Mouse (Mus musculus): ENCODE data around the gene Hnrnpk. TPM values are rescaled to one million over a fixed set of nuclear protein-coding genes. Genes with fewer than 3 reads are reported as not detected.
"Not testable (repeated sequence)": the region's sequence is repeated elsewhere in the genome, so short reads cannot be mapped to it uniquely, and the experiment has no call there.

Hnrnpk gene
- polyA plus RNA-seq, 1 experiment: 1,477 TPM

DNA sequence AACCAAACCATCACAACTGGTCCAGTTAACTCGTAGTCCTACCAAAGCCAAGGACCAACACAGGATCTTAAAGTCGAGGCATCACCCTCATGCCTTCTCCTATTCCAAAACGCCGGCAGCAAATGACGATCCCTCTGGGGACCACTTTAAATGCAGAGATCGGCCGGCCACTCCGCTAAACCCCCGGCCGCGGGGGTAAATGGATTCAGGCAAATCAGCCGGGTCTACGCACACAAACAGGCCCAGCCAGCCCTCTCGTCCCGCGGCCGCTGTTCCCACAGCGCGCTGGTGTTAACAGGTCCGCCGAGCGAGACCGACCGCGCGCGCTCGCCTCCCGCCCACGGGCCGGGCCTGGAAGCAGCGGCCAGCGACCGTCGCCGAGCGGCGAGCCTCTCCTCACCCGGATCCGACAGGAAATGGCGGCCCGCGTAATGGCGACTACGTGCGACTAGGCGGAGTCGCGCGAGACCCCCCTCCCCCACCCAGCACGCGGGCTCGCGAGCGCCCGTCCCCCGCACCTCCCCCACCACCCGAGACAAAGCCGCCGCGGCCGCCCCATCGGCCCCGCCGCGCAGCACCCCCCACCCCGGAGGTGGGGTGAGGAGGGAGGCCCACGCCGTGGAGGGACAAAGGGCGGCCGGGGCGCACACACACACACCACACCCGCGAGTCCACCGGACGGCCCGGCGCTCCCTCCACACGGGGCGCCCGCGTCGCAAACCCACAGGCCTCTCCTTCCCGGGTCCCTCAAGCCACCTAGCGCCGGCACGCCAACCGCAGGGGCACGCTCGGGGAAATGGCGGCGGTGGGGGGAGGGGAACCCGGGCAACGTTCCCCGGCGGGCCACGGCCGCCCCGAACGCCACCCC is 1.8 kb downstream of the Hnrnpk start:
- TF ChIP-seq POLR2A (IDR thresholded peaks at IDR 0.05; ENCODE audit: insufficient read depth, low read depth, low read length): no peak
- TF ChIP-seq CTCF (IDR thresholded peaks at IDR 0.05; ENCODE audit: insufficient read depth, low read depth, low read length): no peak
- Histone ChIP-seq H3K4me3 (ENCODE audit: insufficient read depth, low read depth, low read length) (peak overlapping the region; percentile 97), H3K4me1 (ENCODE audit: control insufficient read depth, insufficient read depth, low read length) (peaks cover 5% of the 10 kb centered on the region; the same call in 1 of the 2 replicates), H3K27ac (ENCODE audit: insufficient read depth, low read depth, low read length) (peak overlapping the region; percentile 100)
- WGBS: under 1% methylated on average over 77 of the region's 100 CpGs

DNA sequence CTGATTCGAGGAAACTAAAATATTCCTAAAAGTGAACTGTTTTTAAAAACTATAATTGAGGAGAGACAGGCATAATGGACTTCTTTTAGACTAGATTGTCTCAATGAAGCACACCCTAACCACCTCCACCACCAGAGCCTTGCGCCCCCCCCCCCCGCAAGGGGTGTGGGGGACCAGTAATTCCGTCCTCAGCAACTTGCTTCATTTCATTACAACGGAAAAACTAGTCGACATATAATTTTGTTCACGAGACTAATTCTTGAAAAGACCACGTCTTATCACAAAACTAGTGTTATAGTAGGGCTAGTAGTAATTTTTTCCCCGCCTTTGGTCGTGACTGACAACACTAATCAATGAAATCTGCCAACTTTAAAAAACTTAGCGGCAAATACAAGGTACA is 2.6 kb downstream of the Hnrnpk start:
- Histone ChIP-seq H3K4me3 (ENCODE audit: insufficient read depth, low read depth, low read length) (peak overlapping the region; percentile 30; the same call in 1 of the 2 replicates), H3K4me1 (ENCODE audit: control insufficient read depth, insufficient read depth, low read length) (peaks cover 5% of the 10 kb centered on the region; the same call in 1 of the 2 replicates), H3K27ac (ENCODE audit: insufficient read depth, low read depth, low read length) (no peak overlapping the region)
- no peak for TF ChIP-seq POLR2A (IDR thresholded peaks at IDR 0.05; ENCODE audit: insufficient read depth, low read depth, low read length)
- TF ChIP-seq CTCF (IDR thresholded peaks at IDR 0.05; ENCODE audit: insufficient read depth, low read depth, low read length): no peak
- under 1% methylated on average over 11 of the region's 11 CpGs for WGBS

DNA sequence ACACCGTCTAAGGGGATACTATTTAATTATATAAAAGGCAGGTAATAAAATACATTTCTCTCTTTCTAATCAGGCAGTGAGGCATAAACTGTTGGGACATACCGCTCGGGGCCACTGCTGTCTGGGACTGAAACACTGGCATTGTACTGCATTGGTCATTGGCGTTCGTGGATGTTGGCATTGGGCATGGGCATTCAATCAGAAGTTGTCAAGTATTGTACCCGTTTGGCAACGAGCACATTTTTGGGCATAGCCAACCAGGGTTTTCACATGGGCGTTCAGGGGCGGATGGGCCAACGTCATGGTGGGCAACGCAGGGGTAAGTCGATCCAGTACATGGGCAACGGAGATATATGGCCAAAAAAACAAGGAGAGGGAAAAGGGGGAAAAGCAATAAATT is 5.5 kb downstream of the Hnrnpk start:
- no peak overlapping the region for H3K4me3 ChIP-seq (ENCODE audit: insufficient read depth, low read depth, low read length)
- WGBS: 27% methylated on average over 13 of the region's 13 CpGs
- TF ChIP-seq CTCF (IDR thresholded peaks at IDR 0.05; ENCODE audit: insufficient read depth, low read depth, low read length): no peak

DNA sequence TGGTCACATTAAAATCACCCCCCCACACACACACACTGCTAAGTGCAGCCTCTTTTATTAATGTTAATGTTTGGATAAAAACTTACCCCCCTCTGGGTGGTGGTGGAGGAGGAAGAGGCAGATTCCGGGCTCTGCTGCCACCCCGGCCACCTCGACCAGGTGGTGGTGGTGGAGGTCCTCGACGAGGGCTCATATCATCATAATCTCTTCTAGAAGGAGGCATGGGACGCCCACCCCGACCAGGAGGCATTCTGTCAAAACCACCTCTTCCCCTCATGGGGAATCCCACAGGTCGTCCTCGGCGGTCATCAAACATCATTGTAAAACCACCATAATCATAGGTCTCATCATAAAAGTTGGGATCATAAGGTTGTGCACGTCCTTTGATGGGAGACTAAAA is 8.8 kb downstream of the Hnrnpk start:
- H3K4me3 ChIP-seq (ENCODE audit: insufficient read depth, low read depth, low read length); H3K4me1 ChIP-seq (ENCODE audit: control insufficient read depth, insufficient read depth, low read length); H3K27ac ChIP-seq (ENCODE audit: insufficient read depth, low read depth, low read length): not testable (repeated sequence)
- 80% methylated on average over 11 of the region's 11 CpGs for WGBS

More for the DNA sequence above, 5.5 kb downstream of the Hnrnpk start:
- no peak overlapping the region for H3K27ac ChIP-seq (ENCODE audit: insufficient read depth, low read depth, low read length)
- peaks cover 3% of the 10 kb centered on the region; the same call in 1 of the 2 replicates for H3K4me1 ChIP-seq (ENCODE audit: control insufficient read depth, insufficient read depth, low read length)

DNA sequence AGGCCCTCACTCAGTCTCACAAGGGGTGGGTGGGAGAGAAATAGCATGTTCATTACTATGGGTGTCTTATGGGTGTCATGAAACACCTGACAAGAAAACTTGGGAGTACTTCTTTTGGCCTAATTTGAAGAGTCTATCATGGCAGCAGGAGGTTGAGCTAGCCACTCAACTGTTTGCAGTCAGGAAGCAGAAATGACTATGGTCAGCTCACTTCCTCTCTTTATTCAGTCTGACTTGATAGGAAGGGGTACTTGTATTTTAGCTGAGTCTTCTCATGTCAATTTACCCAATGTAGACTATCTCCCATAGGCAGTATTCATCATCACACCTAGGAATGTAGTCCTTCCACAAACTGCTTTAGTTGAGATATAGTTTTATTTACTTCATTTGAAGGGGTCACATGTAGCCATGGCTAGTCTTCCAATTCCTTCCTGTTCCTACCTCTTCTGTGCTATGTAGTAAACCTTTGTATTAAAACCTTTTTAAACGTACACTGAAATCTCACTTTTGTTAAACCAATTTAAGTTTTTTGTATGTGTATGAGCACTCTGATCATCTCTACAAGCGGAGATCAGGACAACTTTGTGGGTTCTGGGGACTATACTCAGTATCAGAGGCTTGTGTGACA is 13.7 kb downstream of the Hnrnpk start:
- H3K27ac ChIP-seq (ENCODE audit: insufficient read depth, low read depth, low read length): no peak overlapping the region
- TF ChIP-seq CTCF (IDR thresholded peaks at IDR 0.05; ENCODE audit: insufficient read depth, low read depth, low read length): no peak
- no peak for TF ChIP-seq POLR2A (IDR thresholded peaks at IDR 0.05; ENCODE audit: insufficient read depth, low read depth, low read length)
- H3K4me3 ChIP-seq (ENCODE audit: insufficient read depth, low read depth, low read length): no peak overlapping the region
- H3K4me1 ChIP-seq (ENCODE audit: control insufficient read depth, insufficient read depth, low read length): 0 out of 2 replicates have a peak, but pooled peaks cover 4% of the 10 kb centered on the region
- 76% methylated on average over 2 of the region's 2 CpGs for WGBS

DNA sequence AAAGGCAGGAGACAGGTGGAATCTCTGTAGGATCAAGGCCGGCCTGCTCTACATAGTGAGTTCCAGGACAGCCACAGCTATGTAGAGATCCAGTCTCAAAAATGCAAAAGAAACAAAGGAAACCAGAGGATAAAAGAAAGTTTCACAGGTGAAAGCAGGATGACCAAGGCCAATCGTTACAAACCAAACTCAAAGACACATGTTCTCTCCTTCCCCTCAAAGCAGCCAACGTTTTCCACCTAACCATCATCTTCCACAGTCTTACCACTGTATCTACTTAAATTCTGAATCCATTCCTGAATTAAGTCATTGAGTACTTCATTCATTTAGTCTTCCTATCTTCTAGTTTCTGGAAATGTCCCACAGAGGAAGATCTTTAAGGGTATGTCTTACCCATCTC is 14.8 kb downstream of the Hnrnpk start:
- TF ChIP-seq POLR2A (IDR thresholded peaks at IDR 0.05; ENCODE audit: insufficient read depth, low read depth, low read length): no peak
- TF ChIP-seq CTCF (IDR thresholded peaks at IDR 0.05; ENCODE audit: insufficient read depth, low read depth, low read length): no peak
- Histone ChIP-seq H3K4me3 (ENCODE audit: insufficient read depth, low read depth, low read length) (no peak overlapping the region), H3K27ac (ENCODE audit: insufficient read depth, low read depth, low read length) (no peak overlapping the region), H3K4me1 (ENCODE audit: control insufficient read depth, insufficient read depth, low read length) (0 out of 2 replicates have a peak, but pooled peaks cover 4% of the 10 kb centered on the region)
- 50% methylated on average over 3 of the region's 3 CpGs for WGBS

DNA sequence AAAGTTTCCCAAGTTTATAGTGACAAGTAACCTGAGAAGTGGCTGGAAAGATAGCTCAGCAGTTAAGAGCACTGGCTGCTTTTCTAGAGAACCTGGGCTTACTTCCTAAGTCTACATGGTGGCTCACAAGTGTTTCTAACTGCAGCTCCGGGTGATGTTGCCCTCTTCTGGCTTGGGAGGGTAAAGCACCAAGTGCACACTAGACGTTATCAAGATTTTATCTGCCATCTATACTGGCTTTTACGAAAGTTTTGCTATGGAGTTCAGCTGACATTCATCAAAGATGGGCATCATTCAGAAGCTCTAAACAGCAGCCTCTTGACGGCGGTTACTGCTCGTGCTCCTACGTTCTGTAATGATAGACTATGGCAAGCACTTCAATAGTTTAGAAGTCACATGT is 15.2 kb downstream of the Hnrnpk start:
- Histone ChIP-seq H3K4me3 (ENCODE audit: insufficient read depth, low read depth, low read length) (no peak overlapping the region), H3K27ac (ENCODE audit: insufficient read depth, low read depth, low read length) (no peak overlapping the region), H3K4me1 (ENCODE audit: control insufficient read depth, insufficient read depth, low read length) (0 out of 2 replicates have a peak, but pooled peaks cover 4% of the 10 kb centered on the region)
- WGBS: 6% methylated on average over 7 of the region's 7 CpGs
- TF ChIP-seq CTCF (IDR thresholded peaks at IDR 0.05; ENCODE audit: insufficient read depth, low read depth, low read length) (no peak), POLR2A (IDR thresholded peaks at IDR 0.05; ENCODE audit: insufficient read depth, low read depth, low read length) (no peak)

DNA sequence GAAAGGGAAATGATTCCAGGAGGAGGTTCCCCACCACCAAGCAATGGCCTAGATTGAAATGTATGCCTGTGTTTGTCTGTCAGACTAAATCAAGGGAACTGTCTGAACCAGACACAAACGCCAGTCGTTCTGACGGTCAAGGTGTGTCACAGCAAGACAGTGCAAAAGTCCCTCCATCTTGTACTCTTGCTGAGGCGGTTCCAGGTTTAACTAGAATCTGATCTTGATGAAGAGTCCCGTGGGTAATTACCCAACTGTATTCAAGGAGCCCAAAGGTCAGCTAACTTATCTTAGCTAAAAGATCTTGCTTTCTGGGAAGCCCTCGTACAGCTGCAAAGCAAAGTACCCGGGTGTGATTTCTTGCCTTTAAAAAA is 17.6 kb downstream of the Hnrnpk start:
- Histone ChIP-seq H3K4me1 (ENCODE audit: control insufficient read depth, insufficient read depth, low read length) (0 out of 2 replicates have a peak, but pooled peaks cover 4% of the 10 kb centered on the region), H3K27ac (ENCODE audit: insufficient read depth, low read depth, low read length) (no peak overlapping the region), H3K4me3 (ENCODE audit: insufficient read depth, low read depth, low read length) (no peak overlapping the region)
- WGBS: 88% methylated on average over 7 of the region's 7 CpGs
- TF ChIP-seq CTCF (IDR thresholded peaks at IDR 0.05; ENCODE audit: insufficient read depth, low read depth, low read length) (no peak), POLR2A (IDR thresholded peaks at IDR 0.05; ENCODE audit: insufficient read depth, low read depth, low read length) (no peak)

DNA sequence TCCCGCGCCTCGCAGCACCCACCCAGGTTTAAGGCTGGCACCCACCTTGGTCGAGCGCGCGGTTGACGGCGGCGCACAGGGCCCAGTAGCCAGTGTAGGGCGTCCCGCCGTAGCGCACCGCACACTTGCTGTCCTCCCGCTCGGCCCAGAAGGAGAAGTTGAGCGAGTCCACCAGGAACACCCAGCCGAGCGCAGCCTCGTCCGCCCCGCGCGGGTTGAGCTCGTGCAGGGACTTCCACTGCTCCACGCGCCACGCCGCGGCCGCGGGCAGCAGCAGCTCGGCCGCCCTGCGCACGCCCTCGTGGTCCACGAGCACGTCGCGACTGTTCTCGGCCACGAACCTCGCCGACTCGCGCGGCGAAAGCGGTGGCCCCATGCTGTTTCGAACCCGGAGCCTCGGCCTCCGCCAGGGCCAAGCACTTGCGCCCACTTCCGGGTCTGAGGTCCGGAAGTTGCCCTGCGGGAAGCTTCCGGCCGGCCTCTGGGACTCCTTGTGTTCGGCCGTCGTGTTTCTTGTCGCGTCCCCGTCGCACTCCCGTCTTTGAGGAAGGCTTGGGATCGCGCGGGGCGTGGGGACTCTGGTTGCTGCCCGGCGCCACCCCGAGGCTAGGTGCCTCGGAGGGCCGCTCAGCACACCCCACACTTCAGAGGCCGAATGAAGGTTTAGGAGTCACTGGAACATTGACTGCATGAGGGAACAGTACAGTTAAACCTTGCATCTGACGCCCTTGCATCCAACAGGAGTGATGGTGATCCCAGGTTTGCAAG is 18.2 kb downstream of the Hnrnpk start, which contains the start of gene 2210016F16Rik:
TSS of gene 2210016F16Rik (minus strand) at position 447 of the 768 bp plus-strand sequence.
- no peak for TF ChIP-seq CTCF (IDR thresholded peaks at IDR 0.05; ENCODE audit: insufficient read depth, low read depth, low read length)
- TF ChIP-seq POLR2A (IDR thresholded peaks at IDR 0.05; ENCODE audit: insufficient read depth, low read depth, low read length): no peak
- Histone ChIP-seq H3K4me1 (ENCODE audit: control insufficient read depth, insufficient read depth, low read length) (0 out of 2 replicates have a peak, but pooled peaks cover 4% of the 10 kb centered on the region), H3K4me3 (ENCODE audit: insufficient read depth, low read depth, low read length) (peak within 1 kb of the TSS; percentile 55), H3K27ac (ENCODE audit: insufficient read depth, low read depth, low read length) (no peak within 1 kb of the TSS)
- whole genome bisulfite sequencing: 2% methylated on average over 79 of the region's 80 CpGs
